Mouse (Mus musculus) forebrain, embryonic 11.5 days (tissue): ENCODE measurements around the gene Mettl4. TPM values are rescaled to one million over a fixed set of nuclear protein-coding genes. Genes with fewer than 3 reads are reported as not detected.
A peak's percentile ranks its signal among the peaks of the same experiment; 100 is the strongest.

Experiments used
- ATAC-seq: fragments of 200-750 bp; cut with Nextera tagmentation; replicated peaks from 2 replicates; pipeline ENCODE4 v1.8.0; 2017; ENCODE audit warnings: moderate TSS enrichment; ENCODE audit not compliant: low FRiP score
- DNase-seq: peaks from one replicate; pipeline ENCODE4 v3.0.0-alpha.2; 2017; ENCODE audit warnings: low spot score
- H3K27ac ChIP-seq: fragments of 300-500 bp; sonication (generic); 2 replicates; pipeline ENCODE4 v1.5.1; 2014; ENCODE audit warnings: low read depth, low read length
- H3K27me3 ChIP-seq: fragments of 300-500 bp; sonication (generic); 2 replicates; pipeline ENCODE4 v1.6.1; 2014; ENCODE audit warnings: mild to moderate bottlenecking, low read length, mixed read lengths; ENCODE audit not compliant: control insufficient read depth, insufficient read depth
- H3K36me3 ChIP-seq: fragments of 300-500 bp; sonication (generic); 2 replicates; pipeline ENCODE4 v1.6.1; 2014; ENCODE audit warnings: mild to moderate bottlenecking, low read length, moderate library complexity, mixed read lengths; ENCODE audit not compliant: control insufficient read depth, insufficient read depth
- H3K4me1 ChIP-seq: fragments of 300-500 bp; sonication (generic); replicated peaks from 2 replicates; pipeline ENCODE4 v1.6.1; 2014; ENCODE audit warnings: low read length, mixed read lengths; ENCODE audit not compliant: control insufficient read depth, insufficient read depth
- H3K4me2 ChIP-seq: fragments of 300-500 bp; sonication (generic); 2 replicates; pipeline ENCODE4 v1.6.1; 2014; ENCODE audit warnings: low read depth, mild to moderate bottlenecking, low read length, moderate library complexity, mixed read lengths; ENCODE audit not compliant: severe bottlenecking
- H3K4me3 ChIP-seq: fragments of 300-500 bp; sonication (generic); 2 replicates; pipeline ENCODE4 v1.5.1; 2014; ENCODE audit warnings: low read depth, low read length
- H3K9ac ChIP-seq: fragments of 300-500 bp; sonication (generic); 2 replicates; pipeline ENCODE4 v1.6.1; 2014; ENCODE audit warnings: low read length
- H3K9me3 ChIP-seq: fragments of 300-500 bp; sonication (generic); 2 replicates; pipeline ENCODE4 v1.6.1; 2016; ENCODE audit warnings: low read length, mixed read lengths; ENCODE audit not compliant: control insufficient read depth
- WGBS: fragments of 180-500 bp; shearing (Covaris S2); extraction: QIAGEN DNeasy Blood & Tissue Kit; methylation state at CpG from one replicate; pipeline ENCODE4 v1.1.7; 2014; 5-methylcytosine and 5-hydroxymethylcytosine counted together
- polyA plus RNA-seq: library from polyadenylated mRNA; unstranded; fragments of >200 nt; fragmentation: Nextera tagmentation; extraction: Ambion mirVana; gene quantifications from 2 replicates; pipeline ENCODE4 v1.2.1, GENCODE M21; 2014

The Mettl4 gene
- 37.4 and 40.5 TPM in 2 replicates for polyA plus RNA-seq

DNA sequence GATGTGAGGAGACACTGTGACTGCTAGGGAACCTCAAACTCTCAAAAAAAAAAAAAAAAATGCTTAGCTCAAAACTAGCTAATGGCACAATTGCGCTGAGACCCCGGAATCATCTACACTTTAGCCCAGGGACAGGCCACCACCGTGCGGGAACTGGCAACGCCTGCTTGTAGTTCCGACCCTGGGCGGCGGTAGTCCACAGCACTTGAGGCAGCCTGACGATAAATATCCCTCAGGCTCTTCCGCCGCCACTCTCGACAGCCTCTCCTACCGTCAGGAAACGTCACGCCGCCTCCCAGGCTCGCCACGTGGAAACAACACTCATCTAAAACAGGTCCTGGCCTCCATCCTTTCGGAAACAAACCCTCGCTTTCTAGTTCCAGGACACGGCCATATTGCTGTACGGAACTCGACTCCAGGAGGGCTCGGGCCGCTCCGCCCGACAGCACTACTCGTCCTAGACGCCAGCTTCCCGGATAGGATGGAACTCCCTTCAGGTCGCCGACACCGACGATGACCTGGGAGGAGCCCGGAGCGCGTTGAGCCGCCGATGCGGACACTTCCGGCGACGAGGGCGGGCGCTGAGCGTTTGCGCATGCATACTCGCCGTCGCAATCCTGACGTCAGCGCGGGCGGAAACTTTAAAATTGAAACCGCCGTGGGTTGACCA lies at the start of gene Mettl4:
Mettl4 (minus strand) TSS at position 554 of the 670 bp plus-strand sequence.
- Histone ChIP-seq H3K36me3 (no peaks in the 10 kb centered on the region), H3K27ac (peak within 1 kb of the TSS; percentile 93), H3K4me2 (peak within 1 kb of the TSS; percentile 55), H3K27me3 (no peaks in the 10 kb centered on the region), H3K4me1 (no peaks in the 10 kb centered on the region), H3K9ac (peak within 1 kb of the TSS; percentile 77), H3K4me3 (peak within 1 kb of the TSS; percentile 65), H3K9me3 (no peaks in the 10 kb centered on the region)
- DNase-seq: peak; percentile 95
- under 1% methylated on average over 56 of the region's 56 CpGs for WGBS
- peak; percentile 97 for ATAC-seq

DNA sequence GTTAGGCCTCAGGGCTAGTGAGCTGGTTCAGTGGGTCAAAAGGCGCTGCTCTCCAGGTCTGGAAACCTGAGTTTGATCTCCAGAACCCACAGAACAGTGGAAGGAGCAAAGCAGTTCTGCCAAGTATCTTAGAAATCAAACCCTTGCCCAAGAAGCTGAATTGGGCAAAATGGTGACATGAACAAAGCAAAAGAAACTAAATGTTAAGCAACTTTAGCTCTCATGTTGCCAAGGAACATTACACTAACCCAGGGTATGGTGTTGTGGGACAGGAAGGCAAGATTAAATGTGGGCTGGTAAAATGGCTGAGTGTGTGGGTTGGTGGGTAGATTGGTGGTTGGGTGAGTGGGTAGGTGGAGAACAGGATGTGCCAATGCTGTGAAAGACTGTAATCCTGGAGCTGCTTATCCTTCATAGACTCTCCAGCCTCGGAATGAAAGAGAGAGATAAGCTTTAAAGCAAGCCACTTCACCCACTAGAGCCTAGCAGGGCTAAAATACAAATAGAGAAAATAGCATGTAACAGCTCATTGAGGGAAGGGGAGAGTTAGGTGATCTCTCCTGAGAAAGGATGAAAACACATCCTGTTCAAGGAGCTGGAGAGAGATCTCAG lies 29.2 kb upstream of the Mettl4 start:
- DNase-seq: no peak
- Histone ChIP-seq H3K4me2 (no peak overlapping the region), H3K4me3 (no peak overlapping the region), H3K9ac (no peak overlapping the region), H3K27ac (no peak overlapping the region), H3K9me3 (no peaks in the 10 kb centered on the region), H3K4me1 (no peaks in the 10 kb centered on the region), H3K36me3 (peaks cover 3% of the 10 kb centered on the region), H3K27me3 (no peaks in the 10 kb centered on the region)
- WGBS: 85% methylated on average over 2 of the region's 2 CpGs
- no peak for ATAC-seq

DNA sequence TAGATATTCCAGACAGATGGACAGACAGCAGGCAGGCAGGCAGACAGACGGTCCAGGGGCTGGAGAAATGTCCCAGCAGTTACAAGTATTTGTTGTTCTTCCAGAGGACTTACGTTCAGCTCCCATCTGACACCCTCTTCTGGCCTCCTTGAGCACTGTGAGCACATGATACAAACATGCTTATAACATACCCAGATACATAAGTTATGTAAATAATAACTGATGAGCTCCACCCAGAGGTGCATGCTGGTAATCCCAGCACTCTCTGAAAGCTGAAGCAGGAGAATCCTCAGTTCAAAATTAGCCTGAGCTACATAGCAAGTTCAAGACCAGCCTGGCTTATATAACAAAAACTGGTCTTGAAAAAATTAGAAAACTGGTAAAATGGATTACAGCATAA lies 18.7 kb upstream of the Mettl4 start:
- WGBS: 89% methylated on average over 2 of the region's 2 CpGs
- DNase-seq (no peak), ATAC-seq (no peak)
- Histone ChIP-seq H3K4me3 (no peak overlapping the region), H3K4me2 (no peak overlapping the region), H3K4me1 (no peaks in the 10 kb centered on the region), H3K36me3 (no peaks in the 10 kb centered on the region; the same call in 1 of the 2 replicates), H3K27me3 (no peaks in the 10 kb centered on the region), H3K27ac (no peak overlapping the region), H3K9me3 (no peaks in the 10 kb centered on the region), H3K9ac (no peak overlapping the region)

DNA sequence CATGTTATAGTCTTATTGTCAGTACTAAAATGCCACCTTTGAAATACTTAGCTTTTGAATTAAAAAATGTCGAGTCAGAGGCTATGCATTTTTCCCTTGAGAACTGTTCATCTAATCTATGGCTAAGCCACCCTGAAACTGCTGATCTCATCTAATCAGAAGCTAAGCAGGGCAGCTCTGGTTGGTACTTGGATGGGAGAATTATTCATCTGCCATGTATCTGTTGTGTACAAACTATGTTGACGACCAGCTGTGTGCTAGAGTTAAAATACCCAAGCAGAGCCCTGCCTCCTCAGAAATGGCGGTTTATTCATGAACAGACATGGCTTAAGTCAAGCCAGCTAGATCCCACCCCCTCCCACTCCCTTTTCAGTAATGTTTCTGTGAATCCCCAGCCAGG lies 14.9 kb upstream of the Mettl4 start:
- Histone ChIP-seq H3K27ac (no peak overlapping the region), H3K4me1 (no peaks in the 10 kb centered on the region), H3K9me3 (no peaks in the 10 kb centered on the region), H3K9ac (no peak overlapping the region), H3K27me3 (no peaks in the 10 kb centered on the region), H3K4me3 (no peak overlapping the region), H3K4me2 (no peak overlapping the region), H3K36me3 (no peaks in the 10 kb centered on the region)
- ATAC-seq (no peak), DNase-seq (no peak)
- WGBS: 96% methylated on average over 3 of the region's 3 CpGs

DNA sequence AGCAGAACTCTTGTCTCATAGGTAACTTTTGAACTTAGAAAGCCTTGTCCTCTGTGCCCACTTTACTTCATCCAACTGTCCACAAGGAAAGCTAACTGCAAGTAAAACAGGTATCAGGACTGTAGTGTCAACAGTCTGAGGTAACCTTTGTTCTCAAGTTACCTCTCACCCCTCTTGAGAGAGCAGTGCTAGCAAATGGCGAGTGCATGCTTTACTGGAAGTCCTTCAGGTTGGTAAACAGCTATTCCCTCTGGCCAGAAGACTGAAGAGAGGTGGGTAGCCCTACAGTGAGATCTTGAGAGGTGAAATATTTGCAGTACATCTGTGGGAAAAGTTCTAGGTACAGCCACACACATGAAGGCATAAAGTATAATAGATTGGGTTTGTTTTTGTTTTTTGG lies 14.2 kb upstream of the Mettl4 start:
- ATAC-seq (no peak), DNase-seq (no peak)
- Histone ChIP-seq H3K4me2 (no peak overlapping the region), H3K4me3 (no peak overlapping the region), H3K9ac (no peak overlapping the region), H3K36me3 (no peaks in the 10 kb centered on the region), H3K27ac (no peak overlapping the region), H3K27me3 (no peaks in the 10 kb centered on the region), H3K9me3 (no peaks in the 10 kb centered on the region), H3K4me1 (no peaks in the 10 kb centered on the region)
- 92% methylated on average over 1 of the region's 1 CpGs for WGBS

DNA sequence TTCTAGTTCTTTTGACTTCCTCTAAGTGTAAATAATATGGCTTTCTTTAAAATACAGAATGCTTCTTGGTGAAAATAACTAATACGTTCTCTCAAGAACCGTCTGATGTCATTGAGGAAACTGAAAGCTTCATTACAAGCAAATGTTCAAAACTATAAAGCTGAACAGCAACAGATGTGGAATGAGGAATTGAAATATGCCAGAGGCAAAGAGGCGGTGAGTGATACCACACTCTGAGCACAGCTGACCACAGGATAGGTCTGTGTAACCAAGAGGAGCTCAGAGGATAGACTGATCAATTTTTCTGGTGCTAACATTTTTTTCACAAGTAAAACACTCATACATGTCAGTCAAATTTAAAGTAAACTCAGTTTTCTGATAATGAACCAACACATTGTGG lies 12.6 kb upstream of the Mettl4 start:
- H3K27me3 ChIP-seq: no peaks in the 10 kb centered on the region
- H3K4me3 ChIP-seq: no peak overlapping the region
- no peak overlapping the region for H3K9ac ChIP-seq
- ATAC-seq (no peak), DNase-seq (no peak)
- WGBS: 92% methylated on average over 3 of the region's 3 CpGs
- no peak overlapping the region for H3K27ac ChIP-seq
- H3K4me1 ChIP-seq: no peaks in the 10 kb centered on the region
- H3K4me2 ChIP-seq: no peak overlapping the region
- no peaks in the 10 kb centered on the region for H3K9me3 ChIP-seq
- H3K36me3 ChIP-seq: no peaks in the 10 kb centered on the region

DNA sequence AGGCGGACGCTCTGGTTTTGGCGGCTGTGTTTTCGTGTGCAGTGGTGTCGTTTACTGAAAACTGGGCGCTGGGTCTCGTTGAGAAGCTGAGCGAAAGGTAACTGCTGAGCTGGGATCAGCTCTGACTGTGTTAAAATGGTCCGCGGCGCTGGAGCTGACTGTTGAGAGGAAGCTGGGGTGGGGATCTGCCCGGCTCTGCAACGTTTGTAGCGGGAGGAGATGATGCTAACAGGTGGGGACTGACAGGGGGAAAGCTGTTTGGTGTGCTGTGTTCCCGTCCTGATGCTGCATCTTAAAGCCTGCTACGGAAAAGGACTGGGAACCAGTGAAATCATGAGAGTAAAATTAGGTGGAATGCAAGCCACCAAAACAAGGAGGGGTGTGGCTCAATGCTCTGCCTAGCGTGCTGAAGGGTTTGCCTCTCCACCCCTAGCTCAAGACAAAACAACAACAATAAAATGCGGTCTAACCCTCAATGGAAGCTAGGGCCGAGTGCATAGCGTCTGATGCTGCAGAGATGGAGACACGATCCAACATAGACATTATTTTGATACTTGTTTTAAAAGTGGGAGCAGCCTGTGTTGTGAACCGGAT lies 414 bp upstream of the Mettl4 start:
- H3K4me2 ChIP-seq: peak overlapping the region; percentile 55
- no peaks in the 10 kb centered on the region for H3K9me3 ChIP-seq
- no peaks in the 10 kb centered on the region for H3K36me3 ChIP-seq
- peak overlapping the region; percentile 65 for H3K4me3 ChIP-seq
- peak; percentile 32 for ATAC-seq
- no peak overlapping the region for H3K27ac ChIP-seq
- no peaks in the 10 kb centered on the region for H3K27me3 ChIP-seq
- no peak for DNase-seq
- no peaks in the 10 kb centered on the region for H3K4me1 ChIP-seq
- WGBS: 1% methylated on average over 22 of the region's 22 CpGs
- peak overlapping the region; percentile 77 for H3K9ac ChIP-seq

DNA sequence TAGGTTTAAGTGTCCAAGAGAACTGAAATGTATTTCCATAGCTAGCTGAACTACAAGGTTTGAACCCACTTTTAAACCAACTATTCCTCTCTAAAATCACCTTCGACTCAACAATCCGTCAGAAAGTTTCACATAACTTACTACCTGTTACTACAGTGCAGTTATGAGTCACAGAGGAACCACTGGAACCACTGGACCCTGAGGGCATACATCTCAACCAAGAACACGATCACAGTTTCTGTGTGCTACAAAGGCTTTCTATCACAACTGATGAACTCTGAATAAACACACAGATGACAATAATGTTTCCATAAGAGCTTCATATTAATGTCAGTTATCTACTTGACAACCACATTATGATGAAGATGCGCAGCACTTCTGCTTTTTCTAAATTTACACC lies 11.6 kb downstream of the Mettl4 start:
- Histone ChIP-seq H3K36me3 (no peaks in the 10 kb centered on the region), H3K9ac (no peak overlapping the region), H3K27me3 (no peaks in the 10 kb centered on the region), H3K4me2 (no peak overlapping the region), H3K9me3 (no peaks in the 10 kb centered on the region), H3K27ac (no peak overlapping the region), H3K4me3 (no peak overlapping the region), H3K4me1 (no peaks in the 10 kb centered on the region)
- DNase-seq (no peak), ATAC-seq (no peak)
- WGBS: 92% methylated on average over 4 of the region's 4 CpGs
